Mouse (Mus musculus) lung, postnatal 0 days (tissue): ENCODE results near the gene Gtf2ird1. TPM values are rescaled to one million over a fixed set of nuclear protein-coding genes. Genes with fewer than 3 reads are reported as not detected.
A peak's percentile ranks its signal among the peaks of the same experiment; 100 is the strongest.
"Not testable (repeated sequence)": the region's sequence is repeated elsewhere in the genome, so short reads cannot be mapped to it uniquely, and the experiment has no call there.

Experiments
- ATAC-seq: fragments of 200-750 bp; cut with Nextera tagmentation; 2 replicates; pipeline ENCODE4 v1.8.0; 2017; ENCODE audit warnings: moderate library complexity
- DNase-seq: peaks from one replicate; pipeline ENCODE4 v3.0.0-alpha.2; 2016; ENCODE audit warnings: low spot score
- H3K27ac ChIP-seq: fragments of 300-500 bp; sonication (generic); 2 replicates; pipeline ENCODE4 v1.5.1; 2014; ENCODE audit warnings: antibody characterized with exemption, mild to moderate bottlenecking, low read length, mixed read lengths
- H3K27me3 ChIP-seq: fragments of 300-500 bp; sonication (generic); replicated peaks from 2 replicates; pipeline ENCODE4 v1.6.1; 2014; ENCODE audit warnings: low read length, mixed read lengths; ENCODE audit not compliant: insufficient read depth
- H3K36me3 ChIP-seq: fragments of 300-500 bp; sonication (generic); 2 replicates; pipeline ENCODE4 v1.6.1; 2014; ENCODE audit warnings: low read length, mixed read lengths; ENCODE audit not compliant: insufficient read depth
- H3K4me1 ChIP-seq: fragments of 300-500 bp; sonication (generic); 2 replicates; pipeline ENCODE4 v1.6.1; 2014; ENCODE audit warnings: antibody characterized with exemption, low read depth, low read length, mixed read lengths; ENCODE audit not compliant: insufficient read depth
- H3K4me2 ChIP-seq: fragments of 300-500 bp; sonication (generic); replicated peaks from 2 replicates; pipeline ENCODE4 v1.6.1; 2014; ENCODE audit warnings: low read depth, mild to moderate bottlenecking, low read length, moderate library complexity, mixed read lengths
- H3K4me3 ChIP-seq: fragments of 300-500 bp; sonication (generic); 2 replicates; pipeline ENCODE4 v1.5.1; 2014; ENCODE audit warnings: low read depth, low read length
- H3K9ac ChIP-seq: fragments of 300-500 bp; sonication (generic); replicated peaks from 2 replicates; pipeline ENCODE4 v1.6.1; 2014; ENCODE audit warnings: low read depth, mild to moderate bottlenecking
- H3K9me3 ChIP-seq: fragments of 300-500 bp; sonication (generic); 2 replicates; pipeline ENCODE4 v1.6.1; 2016; ENCODE audit warnings: low read length, mixed read lengths
- CTCF ChIP-seq: IDR thresholded peaks from 2 replicates; pipeline ENCODE4 v1.5.1; 2016; ENCODE audit warnings: antibody characterized with exemption, mild to moderate bottlenecking
- EP300 ChIP-seq: IDR thresholded peaks from 2 replicates; pipeline ENCODE4 v1.6.1; 2016; ENCODE audit warnings: antibody characterized with exemption, mild to moderate bottlenecking, control low read depth
- WGBS: fragments of 180-500 bp; shearing (Covaris S2); extraction: QIAGEN DNeasy Blood & Tissue Kit; methylation state at CpG from one replicate; pipeline ENCODE4 v1.1.7; 2014; 5-methylcytosine and 5-hydroxymethylcytosine counted together
- polyA plus RNA-seq: library from polyadenylated mRNA; unstranded; fragments of >200 nt; fragmentation: Nextera tagmentation; extraction: Ambion mirVana; gene quantifications from 2 replicates; pipeline ENCODE4 v1.2.1, GENCODE M21; 2015

Gtf2ird1 gene
- polyA plus RNA-seq, 1 experiment from 2014 or later: 36.1 TPM

- Histone ChIP-seq H3K27ac (peak overlapping the region; percentile 86), H3K9me3 (no peaks in the 10 kb centered on the region), H3K27me3 (no peaks in the 10 kb centered on the region), H3K9ac (no peak overlapping the region), H3K4me2 (no peak overlapping the region), H3K4me1 (no peaks in the 10 kb centered on the region), H3K4me3 (no peak overlapping the region), H3K36me3 (peaks cover 5% of the 10 kb centered on the region; the same call in 1 of the 2 replicates)
- peak; percentile 95 for ATAC-seq
- DNase-seq: peak; percentile 83
- TF ChIP-seq CTCF (no peak), EP300 (peak; percentile 86)
These were observed 82.0 kb downstream of the Gtf2ird1 start for GRCm38 (mm10) chr5:134374546-134374945.

- Histone ChIP-seq H3K27me3 (no peaks in the 10 kb centered on the region), H3K9ac (no peak overlapping the region), H3K36me3 (peaks cover 5% of the 10 kb centered on the region; the same call in 1 of the 2 replicates), H3K9me3 (no peaks in the 10 kb centered on the region), H3K27ac (peak overlapping the region; percentile 86), H3K4me2 (no peak overlapping the region), H3K4me3 (no peak overlapping the region), H3K4me1 (no peaks in the 10 kb centered on the region)
- TF ChIP-seq CTCF (peak; percentile 96), EP300 (no peak)
- WGBS: 44% methylated on average over 9 of the region's 9 CpGs
- ATAC-seq (peak; percentile 57), DNase-seq (peak; percentile 81)
These were observed 82.5 kb downstream of the Gtf2ird1 start for GRCm38 (mm10) chr5:134373912-134374488.

GRCm38 (mm10) chr5:134372926-134373658, 83.4 kb downstream of the Gtf2ird1 start:
- Histone ChIP-seq H3K4me3 (no peak overlapping the region), H3K36me3 (peaks cover 5% of the 10 kb centered on the region; the same call in 1 of the 2 replicates), H3K9ac (no peak overlapping the region), H3K9me3 (no peaks in the 10 kb centered on the region), H3K27me3 (no peaks in the 10 kb centered on the region), H3K27ac (no peak overlapping the region), H3K4me1 (no peaks in the 10 kb centered on the region), H3K4me2 (no peak overlapping the region)
- ATAC-seq (no peak), DNase-seq (no peak)
- 92% methylated on average over 6 of the region's 6 CpGs for WGBS
- peak; percentile 46 for TF ChIP-seq CTCF
- TF ChIP-seq EP300: no peak

GRCm38 (mm10) chr5:134371511-134372289, 84.8 kb downstream of the Gtf2ird1 start:
- no peak overlapping the region for H3K4me3 ChIP-seq
- peaks cover under 1% of the 10 kb centered on the region; the same call in 1 of the 2 replicates for H3K36me3 ChIP-seq
- DNase-seq: no peak
- H3K27me3 ChIP-seq: no peaks in the 10 kb centered on the region
- H3K4me1 ChIP-seq: no peaks in the 10 kb centered on the region
- H3K27ac ChIP-seq: no peak overlapping the region
- no peaks in the 10 kb centered on the region for H3K9me3 ChIP-seq
- no peak overlapping the region for H3K4me2 ChIP-seq
- TF ChIP-seq EP300 (no peak), CTCF (no peak)
- no peak overlapping the region for H3K9ac ChIP-seq
- ATAC-seq: no peak
- WGBS: 86% methylated on average over 5 of the region's 5 CpGs

- H3K4me3 ChIP-seq: no peak overlapping the region
- no peaks in the 10 kb centered on the region for H3K9me3 ChIP-seq
- DNase-seq (no peak), ATAC-seq (no peak)
- H3K4me2 ChIP-seq: no peak overlapping the region
- no peaks in the 10 kb centered on the region for H3K27me3 ChIP-seq
- H3K9ac ChIP-seq: no peak overlapping the region
- 90% methylated on average over 2 of the region's 2 CpGs for WGBS
- TF ChIP-seq CTCF (no peak), EP300 (no peak)
- no peaks in the 10 kb centered on the region; the same call in 1 of the 2 replicates for H3K36me3 ChIP-seq
- no peak overlapping the region for H3K27ac ChIP-seq
- H3K4me1 ChIP-seq: no peaks in the 10 kb centered on the region
These were observed 85.7 kb downstream of the Gtf2ird1 start for GRCm38 (mm10) chr5:134370831-134371230.

- 94% methylated on average over 4 of the region's 4 CpGs for WGBS
- ATAC-seq (no peak), DNase-seq (no peak)
- TF ChIP-seq CTCF (no peak), EP300 (no peak)
- Histone ChIP-seq H3K4me2 (no peak overlapping the region), H3K27ac (no peak overlapping the region), H3K4me3 (no peak overlapping the region), H3K4me1 (no peaks in the 10 kb centered on the region), H3K9ac (no peak overlapping the region), H3K27me3 (no peaks in the 10 kb centered on the region), H3K9me3 (no peaks in the 10 kb centered on the region), H3K36me3 (peaks cover 15% of the 10 kb centered on the region)
These were observed 97.4 kb downstream of the Gtf2ird1 start for GRCm38 (mm10) chr5:134359101-134359500.

- H3K4me1 ChIP-seq, ATAC-seq, H3K27me3 ChIP-seq, H3K9ac ChIP-seq, H3K4me2 ChIP-seq, DNase-seq, H3K4me3 ChIP-seq, H3K9me3 ChIP-seq, H3K27ac ChIP-seq: not testable (repeated sequence)
- WGBS: 87% methylated on average over 4 of the region's 4 CpGs
- H3K36me3 ChIP-seq: peaks cover 14% of the 10 kb centered on the region
These were observed 101.1 kb downstream of the Gtf2ird1 start for GRCm38 (mm10) chr5:134355372-134355771.
